Mouse (Mus musculus) urinary bladder, postnatal 36 days (tissue): ENCODE measurements at regions not wholly inside any gene's neighbourhood (a gene's known extent, or its start where the extent isn't known, plus 50 kb on each side); places are given as distances from the start of the nearest gene placed in this dataset.

Source experiments
- DNase-seq, 2 experiments: peaks; one replicate each; pipeline ENCODE4 v3.0.0; 2022; ENCODE audit warnings: low spot score in 2 of 2, mixed read lengths in 1 of 2

DNA sequence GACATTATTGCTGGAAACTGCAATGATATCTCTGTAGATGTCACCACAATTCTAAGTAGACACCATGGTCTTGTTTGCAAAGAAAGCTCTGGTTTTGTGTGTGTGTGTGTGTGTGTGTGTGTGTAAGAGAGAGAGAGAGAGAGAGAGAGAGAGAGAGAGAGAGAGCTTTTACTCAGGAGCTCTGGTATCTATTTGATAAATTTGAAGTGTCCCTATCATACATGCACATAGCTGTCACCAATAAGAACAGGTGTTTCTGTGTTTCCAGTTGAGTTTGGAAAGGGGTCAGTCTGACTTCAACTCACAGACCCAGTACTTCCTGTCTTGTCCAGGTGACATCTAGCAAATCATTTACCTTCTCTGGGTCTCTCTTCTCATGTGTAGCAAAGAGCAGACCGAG, 169.7 kb upstream of the Serpine2 start:
- DNase-seq = no peak

DNA sequence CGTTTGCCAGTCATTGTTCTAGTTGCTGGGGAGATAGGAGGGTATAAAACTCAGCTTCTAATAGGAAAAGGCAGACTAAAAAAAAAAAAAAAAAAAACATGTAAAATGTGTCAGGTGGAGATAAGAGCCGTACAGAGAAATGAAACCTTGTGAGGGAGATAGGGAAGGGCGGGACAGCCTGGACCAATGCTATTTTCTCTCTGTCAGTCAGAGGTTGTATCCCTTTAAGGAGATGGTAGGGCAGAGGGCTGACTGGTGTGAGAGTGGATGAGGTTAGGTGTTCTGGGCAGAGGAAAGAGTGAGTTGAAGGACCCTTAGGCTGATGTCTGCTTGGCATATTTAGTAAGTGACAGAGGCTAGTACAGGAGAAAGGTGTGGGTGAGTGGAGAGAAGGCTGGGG, 169.2 kb upstream of the Serpine2 start:
- DNase-seq = no peak

DNA sequence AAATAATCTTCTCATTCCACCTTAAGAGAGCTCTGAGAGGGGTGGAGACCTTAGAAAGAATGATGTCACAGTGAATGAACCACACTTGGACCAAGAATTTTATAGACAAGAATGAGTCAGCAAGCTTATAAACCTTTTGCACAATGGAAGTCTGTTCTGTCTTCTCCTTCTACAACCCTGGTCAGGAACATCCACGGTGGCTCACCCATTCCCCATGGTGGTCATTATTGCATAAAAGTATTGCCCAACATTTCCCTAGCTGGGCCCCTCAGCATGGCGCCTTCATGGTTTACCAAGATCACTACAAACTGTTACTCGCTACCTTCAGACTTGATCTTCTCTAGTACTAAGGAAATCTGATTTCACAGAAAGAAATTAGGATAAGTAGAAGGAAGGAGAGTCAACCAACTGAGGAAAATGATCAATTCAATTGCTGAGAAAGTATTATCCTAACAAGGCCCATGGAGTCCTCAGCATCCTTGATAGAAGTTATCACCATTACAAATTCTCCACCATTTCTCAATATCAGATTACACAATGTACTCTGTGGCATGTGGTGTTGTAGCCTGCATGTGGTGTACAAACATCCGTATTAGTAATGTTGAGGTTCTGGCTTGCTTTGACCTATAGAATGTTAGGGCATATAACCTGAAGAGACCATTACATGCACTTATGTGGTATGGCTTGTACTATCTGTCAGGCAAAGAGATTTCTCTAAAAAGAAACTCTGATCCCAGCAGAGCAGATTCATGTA, 165.1 kb upstream of the Serpine2 start:
- DNase-seq = no peak

DNA sequence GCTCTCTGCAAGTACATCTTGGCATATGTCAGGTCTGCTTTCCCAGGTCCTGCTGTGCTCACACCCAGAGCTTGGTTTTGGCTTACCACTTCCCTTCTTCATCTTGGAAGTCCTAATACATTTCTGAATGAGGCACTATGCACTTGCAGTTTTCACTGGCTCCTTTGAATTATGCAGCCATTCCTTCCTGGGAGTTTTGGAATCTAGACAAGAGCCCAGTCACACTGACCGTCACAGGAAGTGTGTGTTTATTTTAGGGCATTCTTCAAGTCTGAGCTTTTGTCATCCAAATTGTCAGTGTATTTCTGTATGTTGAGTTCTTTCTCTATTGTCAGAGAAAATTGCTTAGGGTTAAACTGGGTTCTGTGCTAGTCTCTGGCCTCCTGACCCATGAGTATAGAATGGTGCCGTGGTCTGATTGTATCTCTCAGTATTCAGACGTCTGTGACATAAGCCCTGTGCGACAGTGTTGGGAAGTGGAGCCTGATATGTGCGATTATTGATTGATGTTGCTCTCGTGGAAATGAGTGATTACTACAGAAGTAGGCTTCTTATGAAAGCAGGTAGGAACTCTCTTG, 162.6 kb upstream of the Serpine2 start:
- DNase-seq = no peak

GRCm38 (mm10) chr1:80021866-80022265, 160.9 kb upstream of the Serpine2 start:
- no peak for DNase-seq

DNA sequence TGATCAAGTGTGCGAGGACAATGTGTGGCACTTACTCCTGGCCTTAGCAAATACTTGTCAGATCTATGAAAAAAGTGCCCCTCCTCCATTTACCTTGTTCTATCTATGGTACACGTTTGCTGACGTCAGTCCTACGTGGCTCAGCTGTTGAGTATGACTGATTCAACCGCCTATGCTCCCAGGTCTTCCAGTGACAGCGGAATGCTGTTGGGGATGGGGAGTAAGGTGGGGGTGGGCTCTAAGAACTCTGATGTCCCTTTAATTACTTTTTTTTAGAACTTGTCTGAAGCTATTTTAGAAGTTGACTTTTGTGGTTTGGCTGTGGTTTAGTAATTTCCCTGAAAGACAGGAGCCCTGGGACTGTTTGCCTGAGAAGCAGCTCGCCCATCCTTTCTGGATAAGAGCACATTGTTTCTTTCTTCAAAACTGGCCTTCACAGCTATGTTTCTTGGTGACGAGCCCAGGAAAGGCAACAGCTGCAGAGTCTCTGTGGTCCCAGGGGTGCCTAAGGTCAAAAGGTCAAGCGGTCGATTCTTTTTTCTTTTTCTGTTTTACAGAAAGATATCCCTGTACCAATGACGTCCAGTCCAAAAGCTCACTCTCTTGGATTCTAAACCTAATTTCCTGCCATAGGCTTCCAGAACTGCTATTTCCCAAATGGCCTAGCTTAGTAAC, 157.5 kb upstream of the Serpine2 start:
- peak; percentile 10 to 55 for DNase-seq

DNA sequence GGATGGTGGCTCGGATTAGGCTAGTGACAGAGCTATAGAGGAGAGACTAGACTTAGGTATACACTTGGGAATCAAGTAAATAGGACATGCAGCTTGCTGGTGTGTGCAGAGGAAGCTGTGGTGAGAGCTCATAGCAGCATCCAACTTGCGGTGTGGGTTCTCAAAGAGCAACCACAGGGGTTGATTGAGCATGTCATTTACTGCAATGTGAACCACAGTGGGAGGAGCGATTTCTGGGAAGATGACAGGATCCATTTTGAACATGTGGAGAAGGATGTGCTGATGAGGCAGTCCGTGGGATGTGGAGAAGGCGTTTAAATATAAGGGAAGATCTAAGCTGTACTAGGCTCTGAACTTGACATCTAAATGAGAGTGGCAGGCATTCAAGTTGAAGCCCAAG, 154.5 kb upstream of the Serpine2 start:
- no peak for DNase-seq

DNA sequence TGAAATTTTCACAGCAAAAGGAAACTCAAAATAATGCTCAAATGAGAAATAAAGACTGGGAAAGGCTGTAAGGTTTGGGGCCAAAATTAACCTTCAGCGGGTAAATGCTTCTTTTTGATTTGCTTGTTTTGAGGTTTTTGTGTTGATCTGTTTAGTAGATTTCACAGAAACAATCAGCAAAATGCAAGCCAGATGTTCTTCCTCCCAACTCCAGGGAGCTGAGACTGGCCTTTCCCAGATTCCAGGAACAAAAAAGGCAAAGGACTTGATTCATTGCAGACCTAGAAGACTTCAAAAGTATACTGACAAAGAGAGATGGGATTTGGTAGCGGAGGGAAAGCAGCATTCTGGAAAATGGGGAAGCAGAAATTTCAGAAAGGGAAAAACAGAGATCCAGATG, 153.6 kb upstream of the Serpine2 start:
- DNase-seq = no peak

DNA sequence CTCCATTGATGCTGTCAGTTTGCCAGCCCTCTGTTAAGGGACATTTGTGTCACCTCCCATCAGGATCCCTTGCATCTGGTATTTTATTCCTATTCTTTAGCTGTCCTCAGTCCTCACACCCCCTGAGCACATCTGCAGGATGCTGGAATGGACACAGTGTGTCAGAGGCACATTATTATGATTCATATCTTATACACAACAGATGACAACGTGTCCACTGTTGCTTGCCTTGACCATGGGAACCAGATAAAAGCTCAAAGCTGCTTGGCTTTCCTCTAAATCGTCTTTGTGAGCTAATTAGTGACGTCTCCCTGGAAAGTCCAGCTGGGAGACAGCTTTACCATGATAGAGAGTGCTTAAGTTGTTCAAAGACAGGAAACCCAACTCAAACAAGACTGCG, 149.7 kb upstream of the Serpine2 start:
- no peak for DNase-seq

DNA sequence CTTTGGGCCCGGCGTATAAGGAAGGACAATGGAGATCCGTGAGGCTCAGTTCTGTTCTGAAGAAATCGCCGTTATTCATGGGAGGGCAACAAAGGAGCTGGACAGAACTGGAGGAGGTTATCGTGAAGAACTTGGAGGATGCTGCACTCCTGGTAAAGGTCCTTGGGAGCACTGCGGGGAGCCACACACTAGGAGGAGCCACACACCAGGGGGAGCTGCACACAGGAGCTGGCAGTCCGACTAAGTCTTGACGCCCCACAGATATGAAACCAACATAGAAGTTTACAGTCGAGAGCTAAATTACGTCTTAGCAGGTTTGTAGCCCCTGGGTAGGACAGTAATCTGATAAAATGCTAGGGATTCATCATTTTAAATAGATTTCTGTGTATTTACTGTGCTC, 138.1 kb upstream of the Serpine2 start:
- DNase-seq = peak in 1 of 2 experiments; percentile 13

GRCm38 (mm10) chr1:79997911-79998310, 136.9 kb upstream of the Serpine2 start:
- DNase-seq = no peak

GRCm38 (mm10) chr1:79997456-79997855, 136.5 kb upstream of the Serpine2 start:
- no peak for DNase-seq

- DNase-seq = no peak
Observed at GRCm38 (mm10) chr1:79984721-79985120, 123.7 kb upstream of the Serpine2 start.

DNA sequence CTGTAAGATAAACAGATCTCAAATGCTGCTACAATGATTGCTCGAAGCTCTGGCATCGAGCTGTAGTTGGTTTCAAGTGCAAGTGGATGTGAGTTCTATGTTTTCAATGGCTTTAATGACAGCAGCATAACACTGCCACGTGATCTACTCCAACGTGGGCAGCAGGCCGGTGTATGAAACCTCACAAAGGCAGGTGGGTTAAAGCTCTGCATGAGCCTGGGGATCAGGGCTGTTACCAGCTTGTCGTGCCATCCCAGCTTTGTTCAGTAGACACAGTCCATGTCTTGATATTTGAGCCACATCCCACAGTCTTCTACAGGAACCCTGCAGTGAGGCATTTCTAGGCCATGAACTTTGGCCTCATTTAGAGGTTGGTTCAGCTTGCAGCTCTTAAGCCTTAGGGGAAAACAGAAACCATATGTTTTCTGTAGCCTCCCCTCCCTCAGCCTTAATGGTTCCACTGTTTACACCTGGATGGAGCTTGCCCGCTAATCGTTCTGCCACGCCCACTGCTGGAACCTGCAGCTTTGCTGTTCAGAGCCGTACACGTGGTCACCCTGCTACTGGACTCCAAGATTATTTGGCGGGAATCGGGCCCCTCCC, 121.8 kb upstream of the Serpine2 start:
- no peak for DNase-seq

GRCm38 (mm10) chr1:79979863-79980262, 118.9 kb upstream of the Serpine2 start:
- DNase-seq = no peak

DNA sequence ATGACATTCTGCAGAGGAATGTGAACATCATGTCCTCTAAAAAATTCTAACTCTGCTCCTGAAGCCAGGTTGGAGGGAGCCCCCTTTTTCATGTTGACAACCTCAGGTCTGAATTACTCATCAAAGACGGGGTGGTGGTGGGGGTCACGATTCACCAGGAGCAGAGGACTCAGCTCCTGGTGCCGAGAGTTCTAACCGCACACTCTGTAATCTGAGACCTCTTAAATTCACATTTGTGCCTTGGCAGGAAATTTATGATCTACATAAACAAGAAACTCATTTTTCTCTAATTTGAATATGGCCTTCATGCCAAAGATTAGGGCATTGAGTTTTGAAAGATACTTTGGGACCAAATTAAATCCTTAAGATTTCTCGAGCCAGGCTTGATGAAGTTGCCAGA, 117.2 kb upstream of the Serpine2 start:
- DNase-seq = no peak

DNA sequence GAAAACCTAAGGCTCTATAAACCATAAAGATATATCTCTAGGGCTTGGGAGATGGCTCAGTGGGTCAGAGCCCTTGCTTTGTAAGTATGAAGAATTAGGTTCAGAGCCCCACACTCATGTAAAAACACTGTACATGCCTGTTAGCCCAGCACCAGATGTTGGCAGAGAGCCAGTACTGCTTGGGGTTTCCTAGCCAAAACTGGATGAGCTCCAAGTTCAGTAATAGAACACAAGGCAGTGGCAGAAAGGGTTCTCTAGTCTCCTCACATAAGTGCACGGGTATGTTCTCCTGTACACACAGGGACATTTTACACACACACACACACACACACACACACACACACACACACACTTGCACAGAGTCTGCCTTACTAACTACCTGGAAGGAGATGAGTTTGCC, 95.1 kb upstream of the Serpine2 start:
- DNase-seq = peak in 1 of 2 experiments; percentile 21

GRCm38 (mm10) chr1:79944231-79944630, 83.3 kb upstream of the Serpine2 start:
- DNase-seq = no peak

DNA sequence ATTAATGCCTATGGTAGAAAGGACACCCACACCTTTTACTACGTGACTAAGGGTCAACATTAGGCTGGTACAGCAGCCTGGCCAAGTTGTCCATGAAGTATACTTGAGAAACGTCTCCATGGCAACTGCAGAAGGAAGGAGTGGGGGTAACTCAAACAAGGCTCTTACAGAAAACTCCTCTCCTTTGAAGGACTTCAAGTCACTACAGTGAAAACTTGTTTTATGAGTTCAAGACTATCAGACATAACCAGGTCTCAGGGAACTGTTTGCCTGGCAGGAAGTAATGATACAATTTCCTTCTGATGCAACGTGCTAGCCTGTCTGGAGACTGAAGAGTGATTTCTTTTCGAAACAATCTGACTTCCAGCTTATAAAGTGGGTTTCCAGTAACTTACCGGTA, 71.5 kb upstream of the Serpine2 start:
- no peak for DNase-seq

- DNase-seq = no peak
Observed at GRCm38 (mm10) chr1:79927740-79928139, 66.8 kb upstream of the Serpine2 start.

- DNase-seq = no peak
Observed at GRCm38 (mm10) chr1:79925776-79926175, 64.8 kb upstream of the Serpine2 start.

GRCm38 (mm10) chr1:79921890-79922289, 60.9 kb upstream of the Serpine2 start:
- DNase-seq = no peak

DNA sequence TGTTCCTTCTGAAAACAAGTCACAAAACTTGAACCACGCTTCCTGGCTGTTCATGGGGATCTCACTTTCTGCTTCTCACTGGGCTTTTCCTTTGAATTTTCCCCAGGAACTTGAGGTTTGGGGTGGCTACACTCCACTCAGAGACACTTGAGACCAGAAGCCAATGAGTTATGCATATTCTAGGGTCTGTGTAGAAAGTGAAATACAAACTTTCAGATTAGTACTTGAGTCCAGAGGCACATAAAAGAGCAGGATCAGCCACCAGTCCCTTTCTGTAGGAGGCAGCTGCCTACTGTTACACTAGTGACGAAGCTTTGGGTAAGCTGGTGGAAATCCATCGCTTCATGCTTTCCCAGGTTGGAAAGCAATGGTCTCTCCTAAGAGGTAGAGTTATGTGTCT, 60.4 kb upstream of the Serpine2 start:
- no peak for DNase-seq
